Mouse (Mus musculus): ENCODE measurements around the gene Bphl.

GRCm38 (mm10) chr13:34088871-34089288 is 51.5 kb downstream of the Bphl start:
- TF ChIP-seq CTCF (IDR thresholded peaks at IDR 0.05; ENCODE audit: control insufficient read depth, insufficient read depth, low read length), result no peak
- no peak for TF ChIP-seq POLR2A (IDR thresholded peaks at IDR 0.05; ENCODE audit: borderline replicate concordance, control insufficient read depth, low read depth, low read length)

All from bone marrow, adult 2 months (tissue).